Mouse (Mus musculus) spleen, postnatal 10 days (tissue): ENCODE data around the gene Alpl.
A peak's percentile ranks its signal among the peaks of the same experiment; 100 is the strongest.

ENCODE experiments used
- DNase-seq, 2 experiments: peaks; one replicate each; pipeline ENCODE4 v3.0.0; 2021 to 2022; ENCODE audit warnings: low spot score in 2 of 2

The Alpl gene

GRCm38 (mm10) chr4:137770901-137771612 is 25.1 kb downstream of the Alpl start:
- no peak for DNase-seq

- DNase-seq = no peak
Measured at GRCm38 (mm10) chr4:137769635-137770034, 26.5 kb downstream of the Alpl start.

- DNase-seq = no peak
Measured at GRCm38 (mm10) chr4:137768831-137769230, 27.4 kb downstream of the Alpl start.

- DNase-seq = no peak
Measured at GRCm38 (mm10) chr4:137768381-137768780, 27.8 kb downstream of the Alpl start.

GRCm38 (mm10) chr4:137766365-137766764 is 29.8 kb downstream of the Alpl start:
- no peak for DNase-seq

- DNase-seq = no peak
Measured at GRCm38 (mm10) chr4:137765554-137765971, 30.6 kb downstream of the Alpl start.

GRCm38 (mm10) chr4:137764621-137765020 is 31.6 kb downstream of the Alpl start:
- DNase-seq = no peak

GRCm38 (mm10) chr4:137763920-137764495 is 32.2 kb downstream of the Alpl start:
- no peak for DNase-seq

GRCm38 (mm10) chr4:137762886-137763285 is 33.3 kb downstream of the Alpl start:
- DNase-seq = no peak

- DNase-seq = no peak
Measured at GRCm38 (mm10) chr4:137754446-137754845, 41.7 kb downstream of the Alpl start.

GRCm38 (mm10) chr4:137753199-137753598 is 43.0 kb downstream of the Alpl start:
- no peak for DNase-seq

GRCm38 (mm10) chr4:137752471-137752870 is 43.7 kb downstream of the Alpl start:
- DNase-seq = peak; percentile 57 to 64

- peak; percentile 60 to 62 for DNase-seq
Measured at GRCm38 (mm10) chr4:137751717-137752116, 44.5 kb downstream of the Alpl start.

- DNase-seq = peak; percentile 70 to 89
Measured at GRCm38 (mm10) chr4:137751310-137751709, 44.9 kb downstream of the Alpl start.

- DNase-seq = no peak
Measured at GRCm38 (mm10) chr4:137750121-137750520, 46.1 kb downstream of the Alpl start.

GRCm38 (mm10) chr4:137749680-137750079 is 46.5 kb downstream of the Alpl start:
- no peak for DNase-seq

GRCm38 (mm10) chr4:137748726-137749125 is 47.5 kb downstream of the Alpl start:
- DNase-seq = peak in 1 of 2 experiments; percentile 47

GRCm38 (mm10) chr4:137747590-137747989 is 48.6 kb downstream of the Alpl start:
- no peak for DNase-seq

GRCm38 (mm10) chr4:137747091-137747490 is 49.1 kb downstream of the Alpl start:
- no peak for DNase-seq

- DNase-seq = peak in 1 of 2 experiments; percentile 60
Measured at GRCm38 (mm10) chr4:137744433-137744918, 51.7 kb downstream of the Alpl start.

GRCm38 (mm10) chr4:137743791-137744190 is 52.4 kb downstream of the Alpl start:
- no peak for DNase-seq

GRCm38 (mm10) chr4:137740350-137740749 is 55.8 kb downstream of the Alpl start:
- DNase-seq = no peak
